Mouse (Mus musculus) left cerebral cortex, adult 2 months (tissue): Measurements from ENCODE around the gene Pfkfb4. TPM values are rescaled to one million over a fixed set of nuclear protein-coding genes. Genes with fewer than 3 reads are reported as not detected.

Experiments
- DNase-seq, 2 experiments: peaks; one replicate each; pipeline ENCODE4 v3.0.0; 2021 to 2022; ENCODE audit warnings: low spot score in 2 of 2, mixed read lengths in 1 of 2; ENCODE audit errors: extremely low spot score in 1 of 2
- H3K27ac ChIP-seq: fragments of 200-600 bp; 2 replicates; pipeline ENCODE4 v1.8.1; 2022
- H3K4me3 ChIP-seq: fragments of 200-600 bp; 2 replicates; pipeline ENCODE4 v1.8.1; 2022
- CTCF ChIP-seq: fragments of 200-600 bp; IDR thresholded peaks from 2 replicates; pipeline ENCODE4 v1.8.1; 2022; ENCODE audit warnings: antibody characterized with exemption, mild to moderate bottlenecking, moderate library complexity
- intact Hi-C: fragments of 180-260 bp; cut with DNase I; formaldehyde crosslinking; loops from one replicate; pipeline ENCODE4 v1.15.1; 2025
- total RNA-seq, 2 experiments: library from RNA; stranded (reverse); gene quantifications; 2 replicates each; pipeline ENCODE4 v1.2.3; 2021

The Pfkfb4 gene
- total RNA-seq, 2 experiments from 2014 or later, result 15.8 to 17.7 TPM

DNA sequence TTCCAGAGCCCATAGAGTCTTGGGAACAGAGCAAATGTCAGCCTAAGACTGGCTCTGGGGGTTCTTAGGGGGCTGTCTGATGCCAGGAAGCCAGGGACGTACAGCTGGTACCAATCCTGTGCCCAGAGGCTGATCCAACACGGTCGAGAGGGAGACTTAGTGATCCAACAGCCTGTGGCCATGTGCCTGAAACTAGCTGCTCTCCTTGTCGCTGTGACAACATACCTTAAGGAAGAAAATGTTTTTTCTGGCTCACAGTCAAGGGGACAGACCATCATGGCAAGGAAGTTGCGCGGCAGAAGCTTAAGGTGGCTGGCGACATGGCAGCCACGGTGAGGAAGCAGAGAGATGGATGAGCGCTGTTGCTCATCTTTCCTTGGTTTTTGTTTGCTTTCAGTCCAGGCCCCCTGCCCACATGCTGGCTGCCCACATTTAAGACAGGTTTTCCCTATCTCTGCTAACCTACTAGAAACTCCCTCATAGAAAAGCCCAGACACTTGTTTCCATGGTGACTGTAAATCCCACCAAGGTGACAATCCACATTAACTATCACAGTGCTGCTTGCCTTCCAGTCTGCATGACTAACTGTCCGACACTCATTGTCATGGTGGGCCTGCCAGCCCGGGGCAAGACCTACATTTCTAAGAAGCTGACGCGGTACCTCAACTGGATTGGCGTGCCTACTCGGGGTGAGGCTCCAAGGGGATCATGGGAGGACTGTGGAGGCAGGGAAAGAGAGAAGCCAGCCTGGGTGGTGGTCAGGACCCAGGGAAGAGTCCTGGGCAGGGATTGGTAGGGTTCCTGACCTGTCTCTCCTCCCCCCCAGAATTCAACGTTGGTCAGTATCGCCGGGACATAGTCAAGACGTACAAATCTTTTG is 6.9 kb downstream of the Pfkfb4 start:
- no peak overlapping the region for H3K4me3 ChIP-seq
- intact Hi-C loops, result loop anchor here (10.0 kb wide), 1 partner anchor 866 kb away; no protein-coding TSS in a partner anchor
- peak in 1 of 2 experiments; percentile 22 for DNase-seq
- H3K27ac ChIP-seq, result peak overlapping the region; percentile 60
- no peak for TF ChIP-seq CTCF

GRCm38 (mm10) chr9:108999167-108999526 is 7.6 kb downstream of the Pfkfb4 start:
- peak overlapping the region; percentile 60 for H3K27ac ChIP-seq
- no peak overlapping the region for H3K4me3 ChIP-seq
- intact Hi-C loops, result loop anchor here (10.0 kb wide), 1 partner anchor 866 kb away; no protein-coding TSS in a partner anchor
- TF ChIP-seq CTCF, result no peak
- no peak for DNase-seq

GRCm38 (mm10) chr9:109000726-109001125 is 9.1 kb downstream of the Pfkfb4 start:
- peak; percentile 63 to 64 for DNase-seq
- H3K27ac ChIP-seq, result no peak overlapping the region
- H3K4me3 ChIP-seq, result no peak overlapping the region
- no peak; the same call in none of the 2 replicates for TF ChIP-seq CTCF
- intact Hi-C loops, result loop anchor here (2.0 to 10.0 kb wide), 3 partner anchors 122 to 832 kb away; partner anchors contain the start of gene Nme6

DNA sequence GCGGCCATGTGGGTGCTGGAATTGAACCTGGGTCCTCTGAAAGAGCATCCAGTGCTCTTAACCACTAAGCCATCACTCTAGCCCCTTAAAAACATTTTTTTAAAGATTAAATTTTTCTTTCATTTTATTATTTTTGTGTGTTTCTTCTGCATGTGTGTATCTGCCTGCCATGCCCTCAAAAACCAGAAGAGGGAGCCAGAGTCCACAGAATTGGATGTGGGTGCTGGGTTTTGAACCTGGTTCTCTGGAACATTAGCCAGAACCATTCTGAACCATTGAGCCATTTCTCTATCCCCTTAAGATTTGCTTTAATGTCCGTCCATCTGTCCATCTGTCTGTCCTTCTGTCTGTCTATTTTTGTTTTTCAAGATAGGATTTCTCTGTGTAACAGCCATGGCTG is 11.6 kb downstream of the Pfkfb4 start:
- TF ChIP-seq CTCF, result peak; percentile 82
- intact Hi-C loops, result loop anchor here (1.0 to 10.0 kb wide), 3 partner anchors 56 to 829 kb away; partner anchors contain the start of genes Nme6 and Trex1
- Histone ChIP-seq H3K4me3 (no peak overlapping the region), H3K27ac (no peak overlapping the region)
- DNase-seq, result peak in 1 of 2 experiments; percentile 62

DNA sequence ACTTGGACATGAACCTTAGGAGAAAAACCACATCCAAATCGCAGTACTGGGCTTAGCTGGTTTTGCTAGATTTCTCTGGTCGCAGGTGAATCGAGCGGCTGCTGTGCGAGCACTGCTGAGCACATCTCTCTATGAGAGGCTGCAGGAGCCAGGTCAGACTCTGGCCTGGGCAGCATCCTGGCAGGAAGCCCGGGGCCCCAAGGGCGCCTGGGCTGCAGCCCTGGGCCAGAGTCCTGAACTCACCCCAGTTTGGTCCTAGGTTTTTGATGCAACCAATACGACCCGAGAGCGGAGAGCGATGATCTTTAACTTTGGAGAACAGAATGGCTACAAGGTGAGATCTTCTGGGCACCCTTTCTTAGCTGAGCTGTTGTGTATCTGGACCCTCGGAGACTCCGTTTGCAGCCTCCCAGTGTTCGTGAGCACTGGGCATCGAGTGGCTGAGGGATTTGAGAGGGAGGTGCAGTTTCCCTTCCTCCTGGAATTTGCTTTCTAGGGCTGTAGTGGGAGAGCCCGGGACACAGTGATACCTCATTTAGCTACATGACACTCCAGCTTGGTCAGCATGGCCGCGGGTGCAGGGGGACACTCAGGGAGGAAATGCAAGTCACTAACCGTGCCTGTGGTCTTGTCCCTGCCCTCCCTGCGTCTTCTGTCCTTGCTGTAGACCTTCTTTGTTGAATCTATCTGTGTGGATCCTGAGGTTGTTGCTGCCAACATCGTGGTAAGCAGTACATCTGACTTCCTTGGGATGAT is 15.6 kb downstream of the Pfkfb4 start:
- no peak overlapping the region for H3K27ac ChIP-seq
- intact Hi-C loops, result loop anchor here (10.0 kb wide), 1 partner anchor 598 kb away; no protein-coding TSS in a partner anchor
- H3K4me3 ChIP-seq, result no peak overlapping the region
- no peak for TF ChIP-seq CTCF
- DNase-seq, result no peak

GRCm38 (mm10) chr9:109008081-109008480 is 16.5 kb downstream of the Pfkfb4 start:
- Histone ChIP-seq H3K27ac (peak overlapping the region; percentile 83), H3K4me3 (no peak overlapping the region)
- intact Hi-C loops, result loop anchor here (2.0 to 10.0 kb wide), 2 partner anchors 15 to 597 kb away; no protein-coding TSS in a partner anchor
- DNase-seq, result no peak
- no peak for TF ChIP-seq CTCF

GRCm38 (mm10) chr9:109008994-109009635 is 17.5 kb downstream of the Pfkfb4 start:
- DNase-seq, result no peak
- H3K4me3 ChIP-seq, result no peak overlapping the region
- no peak for TF ChIP-seq CTCF
- intact Hi-C loops, result loop anchor here (1.0 to 10.0 kb wide), 3 partner anchors 14 to 596 kb away; no protein-coding TSS in a partner anchor
- peak overlapping the region; percentile 83 for H3K27ac ChIP-seq

GRCm38 (mm10) chr9:109009636-109010315 is 18.2 kb downstream of the Pfkfb4 start:
- peak overlapping the region; percentile 83 for H3K27ac ChIP-seq
- intact Hi-C loops, result loop anchor here (1.0 to 10.0 kb wide), 3 partner anchors 13 to 595 kb away; no protein-coding TSS in a partner anchor
- TF ChIP-seq CTCF, result no peak
- DNase-seq, result peak; percentile 39 to 56
- H3K4me3 ChIP-seq, result no peak overlapping the region

- intact Hi-C loops, result no loop called here
- TF ChIP-seq CTCF, result no peak
- Histone ChIP-seq H3K4me3 (no peak overlapping the region), H3K27ac (peak overlapping the region; percentile 83; the same call in 1 of the 2 replicates)
- no peak for DNase-seq
Measured at GRCm38 (mm10) chr9:109010316-109010690, 18.7 kb downstream of the Pfkfb4 start.

DNA sequence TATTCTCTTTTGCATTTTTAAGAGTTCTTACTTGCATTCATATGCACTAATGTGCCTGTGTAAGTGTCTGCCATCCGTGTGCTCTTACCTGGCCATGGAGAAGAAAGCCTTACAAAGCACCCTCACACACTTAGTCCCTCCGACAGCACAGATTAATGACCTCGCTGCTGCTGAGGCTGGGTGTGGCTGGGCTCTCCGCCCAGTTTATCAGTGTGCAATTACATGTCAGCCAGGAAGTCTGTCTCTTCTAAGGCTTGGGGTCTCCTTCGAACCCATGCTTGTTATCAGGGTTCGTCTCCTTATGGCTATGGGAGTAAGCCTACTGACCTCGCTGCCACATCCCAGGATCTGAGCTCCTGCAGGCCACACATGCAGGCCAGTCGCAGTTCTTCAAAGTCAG is 23.8 kb downstream of the Pfkfb4 start:
- no peak overlapping the region for H3K27ac ChIP-seq
- no peak for TF ChIP-seq CTCF
- no peak for DNase-seq
- intact Hi-C loops, result no loop called here
- no peak overlapping the region for H3K4me3 ChIP-seq
